Mouse (Mus musculus) liver, embryonic 18 days (tissue): ENCODE results near the gene Gm21293. TPM values are rescaled to one million over a fixed set of nuclear protein-coding genes. Genes with fewer than 3 reads are reported as not detected.

ENCODE experiments used
- polyA plus RNA-seq: library from polyadenylated mRNA; depleted of rRNA; stranded (reverse); fragments of >200 nt; gene quantifications from 2 replicates; pipeline ENCODE4 v1.2.3, GENCODE M21; 2012; rRNA removed

Gene Gm21293
- polyA plus RNA-seq = not detected in 2 replicates

DNA sequence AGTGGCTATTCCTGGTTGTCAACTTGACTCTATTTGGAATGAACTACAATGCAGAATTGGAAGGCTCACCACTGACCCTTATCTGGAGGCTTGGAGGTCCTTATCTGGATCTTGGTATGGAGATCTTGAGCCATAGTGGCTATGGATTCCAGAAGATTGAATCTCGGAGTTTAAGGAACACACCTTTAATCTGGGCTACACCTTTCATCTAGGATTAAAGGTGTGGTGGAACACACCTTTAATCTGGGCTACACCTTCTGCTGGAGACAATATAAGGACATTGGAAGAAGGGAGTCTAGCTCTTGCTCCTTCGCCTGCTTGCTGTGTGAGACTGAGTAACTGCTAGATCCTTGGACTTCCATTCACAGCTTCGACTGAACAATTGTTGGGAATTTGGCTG, at the start of gene Gm21293:
TSS of gene Gm21293 (plus strand) at position 301 of the 400 bp plus-strand sequence.

DNA sequence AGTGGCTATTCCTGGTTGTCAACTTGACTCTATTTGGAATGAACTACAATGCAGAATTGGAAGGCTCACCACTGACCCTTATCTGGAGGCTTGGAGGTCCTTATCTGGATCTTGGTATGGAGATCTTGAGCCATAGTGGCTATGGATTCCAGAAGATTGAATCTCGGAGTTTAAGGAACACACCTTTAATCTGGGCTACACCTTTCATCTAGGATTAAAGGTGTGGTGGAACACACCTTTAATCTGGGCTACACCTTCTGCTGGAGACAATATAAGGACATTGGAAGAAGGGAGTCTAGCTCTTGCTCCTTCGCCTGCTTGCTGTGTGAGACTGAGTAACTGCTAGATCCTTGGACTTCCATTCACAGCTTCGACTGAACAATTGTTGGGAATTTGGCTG, 8.4 kb downstream of the Gm21293 start, which contains the start of gene Gm6763:
TSS of gene Gm6763 (plus strand) at position 301 of the 400 bp plus-strand sequence.

DNA sequence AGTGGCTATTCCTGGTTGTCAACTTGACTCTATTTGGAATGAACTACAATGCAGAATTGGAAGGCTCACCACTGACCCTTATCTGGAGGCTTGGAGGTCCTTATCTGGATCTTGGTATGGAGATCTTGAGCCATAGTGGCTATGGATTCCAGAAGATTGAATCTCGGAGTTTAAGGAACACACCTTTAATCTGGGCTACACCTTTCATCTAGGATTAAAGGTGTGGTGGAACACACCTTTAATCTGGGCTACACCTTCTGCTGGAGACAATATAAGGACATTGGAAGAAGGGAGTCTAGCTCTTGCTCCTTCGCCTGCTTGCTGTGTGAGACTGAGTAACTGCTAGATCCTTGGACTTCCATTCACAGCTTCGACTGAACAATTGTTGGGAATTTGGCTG, 16.9 kb downstream of the Gm21293 start, which contains the start of gene Gm8764:
TSS of gene Gm8764 (plus strand) at position 301 of the 400 bp plus-strand sequence.

DNA sequence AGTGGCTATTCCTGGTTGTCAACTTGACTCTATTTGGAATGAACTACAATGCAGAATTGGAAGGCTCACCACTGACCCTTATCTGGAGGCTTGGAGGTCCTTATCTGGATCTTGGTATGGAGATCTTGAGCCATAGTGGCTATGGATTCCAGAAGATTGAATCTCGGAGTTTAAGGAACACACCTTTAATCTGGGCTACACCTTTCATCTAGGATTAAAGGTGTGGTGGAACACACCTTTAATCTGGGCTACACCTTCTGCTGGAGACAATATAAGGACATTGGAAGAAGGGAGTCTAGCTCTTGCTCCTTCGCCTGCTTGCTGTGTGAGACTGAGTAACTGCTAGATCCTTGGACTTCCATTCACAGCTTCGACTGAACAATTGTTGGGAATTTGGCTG, 25.4 kb downstream of the Gm21293 start, which contains the start of gene Gm21304:
TSS of gene Gm21304 (plus strand) at position 301 of the 400 bp plus-strand sequence.

DNA sequence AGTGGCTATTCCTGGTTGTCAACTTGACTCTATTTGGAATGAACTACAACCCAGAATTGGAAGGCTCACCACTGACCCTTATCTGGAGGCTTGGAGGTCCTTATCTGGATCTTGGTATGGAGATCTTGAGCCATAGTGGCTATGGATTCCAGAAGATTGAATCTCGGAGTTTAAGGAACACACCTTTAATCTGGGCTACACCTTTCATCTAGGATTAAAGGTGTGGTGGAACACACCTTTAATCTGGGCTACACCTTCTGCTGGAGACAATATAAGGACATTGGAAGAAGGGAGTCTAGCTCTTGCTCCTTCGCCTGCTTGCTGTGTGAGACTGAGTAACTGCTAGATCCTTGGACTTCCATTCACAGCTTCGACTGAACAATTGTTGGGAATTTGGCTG, 33.9 kb downstream of the Gm21293 start, which contains the start of gene Gm21312:
TSS of gene Gm21312 (plus strand) at position 301 of the 400 bp plus-strand sequence.

DNA sequence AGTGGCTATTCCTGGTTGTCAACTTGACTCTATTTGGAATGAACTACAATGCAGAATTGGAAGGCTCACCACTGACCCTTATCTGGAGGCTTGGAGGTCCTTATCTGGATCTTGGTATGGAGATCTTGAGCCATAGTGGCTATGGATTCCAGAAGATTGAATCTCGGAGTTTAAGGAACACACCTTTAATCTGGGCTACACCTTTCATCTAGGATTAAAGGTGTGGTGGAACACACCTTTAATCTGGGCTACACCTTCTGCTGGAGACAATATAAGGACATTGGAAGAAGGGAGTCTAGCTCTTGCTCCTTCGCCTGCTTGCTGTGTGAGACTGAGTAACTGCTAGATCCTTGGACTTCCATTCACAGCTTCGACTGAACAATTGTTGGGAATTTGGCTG, 42.4 kb downstream of the Gm21293 start, which contains the start of gene Gm20765:
TSS of gene Gm20765 (plus strand) at position 301 of the 400 bp plus-strand sequence.

DNA sequence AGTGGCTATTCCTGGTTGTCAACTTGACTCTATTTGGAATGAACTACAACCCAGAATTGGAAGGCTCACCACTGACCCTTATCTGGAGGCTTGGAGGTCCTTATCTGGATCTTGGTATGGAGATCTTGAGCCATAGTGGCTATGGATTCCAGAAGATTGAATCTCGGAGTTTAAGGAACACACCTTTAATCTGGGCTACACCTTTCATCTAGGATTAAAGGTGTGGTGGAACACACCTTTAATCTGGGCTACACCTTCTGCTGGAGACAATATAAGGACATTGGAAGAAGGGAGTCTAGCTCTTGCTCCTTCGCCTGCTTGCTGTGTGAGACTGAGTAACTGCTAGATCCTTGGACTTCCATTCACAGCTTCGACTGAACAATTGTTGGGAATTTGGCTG, 51.0 kb downstream of the Gm21293 start, which contains the start of gene Gm4340:
TSS of gene Gm4340 (plus strand) at position 301 of the 400 bp plus-strand sequence.

Other genes with a start within 250 kb of the Gm21293 start
- not detected in 2 replicates for gene Gm6763, start 8.5 kb downstream of the Gm21293 start, polyA plus RNA-seq
- gene Gm8764, start 17.0 kb downstream of the Gm21293 start, polyA plus RNA-seq = not detected in 2 replicates
- not detected in 2 replicates for gene Gm21304, start 25.5 kb downstream of the Gm21293 start, polyA plus RNA-seq
- gene Gm21312, start 34.0 kb downstream of the Gm21293 start, polyA plus RNA-seq = not detected in 2 replicates
- not detected in 2 replicates for gene Gm20765, start 42.5 kb downstream of the Gm21293 start, polyA plus RNA-seq
- gene Gm4340, start 51.1 kb downstream of the Gm21293 start, polyA plus RNA-seq = not detected in 2 replicates